Mouse (Mus musculus) layer of hippocampus, adult 11-12 months (tissue): ENCODE data around the gene Olfr1053.
"Not testable (repeated sequence)": the region's sequence is repeated elsewhere in the genome, so short reads cannot be mapped to it uniquely, and the experiment has no call there.

Experiments used
- DNase-seq: peaks from one replicate; pipeline ENCODE4 v3.0.0; 2022; ENCODE audit warnings: low spot score

Olfr1053 gene

DNA sequence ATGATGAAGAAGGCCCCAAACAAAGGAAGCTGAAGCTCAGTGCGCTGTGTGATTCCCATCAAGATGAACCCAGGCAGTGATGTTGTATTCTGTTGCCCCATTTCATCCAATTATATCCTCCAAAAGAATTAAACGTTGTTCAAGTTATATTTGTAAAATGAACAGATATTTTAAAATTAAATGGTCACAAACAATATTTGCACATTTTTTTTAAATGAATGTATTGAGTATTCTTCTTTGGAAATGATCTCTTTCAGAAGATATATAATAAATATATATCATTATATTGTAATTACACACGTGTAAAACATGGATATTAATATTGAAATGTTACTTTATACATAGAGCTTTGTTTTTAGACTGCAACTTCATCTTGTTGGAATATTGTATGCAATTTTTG lies at the start of gene Olfr1053:
Gene Olfr1053 (minus strand): TSS at position 101 of the 400 bp plus-strand sequence.
- no peak for DNase-seq

DNA sequence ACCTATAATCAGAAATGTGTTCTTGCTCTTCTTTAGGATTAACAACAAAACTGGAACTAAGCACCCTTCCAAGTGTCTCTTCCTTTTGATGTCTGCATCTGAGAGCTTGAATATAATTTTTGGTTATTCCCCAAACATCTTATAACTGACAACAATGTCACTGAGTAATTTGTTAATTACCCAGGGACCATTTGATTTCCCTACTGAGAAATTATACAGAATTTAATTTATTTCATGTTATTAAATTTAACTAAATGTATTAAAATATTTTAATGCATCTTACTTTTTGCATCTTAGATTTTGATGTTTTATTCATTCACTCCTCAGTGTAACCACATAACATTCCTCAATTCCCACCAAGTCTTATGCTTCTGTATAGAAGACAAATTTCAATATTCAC lies 47.3 kb upstream of the Olfr1053 start, which contains the start of gene Olfr1056:
Gene Olfr1056 (minus strand): TSS at position 101 of the 400 bp plus-strand sequence.
- DNase-seq: no peak

DNA sequence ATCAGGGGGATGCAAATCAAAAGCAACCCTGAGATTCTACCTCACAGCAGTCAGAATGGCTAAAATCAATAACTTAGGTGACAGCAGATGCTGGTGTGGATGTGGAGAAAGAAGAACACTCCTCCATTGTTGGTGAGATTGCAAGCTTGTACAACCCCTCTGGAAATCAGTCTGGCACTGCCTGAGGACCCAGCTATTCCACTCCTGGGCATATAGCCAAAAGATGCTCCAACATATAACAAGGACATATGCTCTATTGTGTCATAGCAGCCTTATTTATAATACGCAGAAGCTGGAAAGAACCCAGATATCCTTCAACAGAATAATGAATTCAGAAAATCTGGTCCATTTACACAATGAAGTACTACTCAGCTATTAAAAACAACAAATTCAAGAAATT lies 36.7 kb upstream of the Olfr1053 start:
- DNase-seq: peak; percentile 5

DNA sequence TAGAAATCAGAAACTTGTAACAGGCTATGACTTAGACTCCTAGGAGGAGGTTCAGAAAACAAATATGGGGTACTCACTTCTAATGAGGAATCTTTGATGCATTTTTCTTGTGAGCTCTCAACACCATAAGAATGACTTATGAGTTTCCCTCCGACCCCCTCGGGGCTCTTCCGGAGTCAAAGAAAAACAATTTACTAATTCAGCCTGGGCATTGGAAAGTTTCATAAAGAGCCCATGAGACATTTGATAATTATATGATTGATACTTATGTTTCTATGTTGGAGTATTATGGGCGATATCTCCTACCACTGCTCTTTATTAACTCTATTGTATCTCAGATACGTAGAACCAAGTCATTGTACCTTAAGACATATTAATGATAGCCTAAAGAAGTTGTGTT lies 35.1 kb upstream of the Olfr1053 start, which contains the start of gene Olfr1055:
Gene Olfr1055 (minus strand): TSS at position 101 of the 400 bp plus-strand sequence.
- no peak for DNase-seq

DNA sequence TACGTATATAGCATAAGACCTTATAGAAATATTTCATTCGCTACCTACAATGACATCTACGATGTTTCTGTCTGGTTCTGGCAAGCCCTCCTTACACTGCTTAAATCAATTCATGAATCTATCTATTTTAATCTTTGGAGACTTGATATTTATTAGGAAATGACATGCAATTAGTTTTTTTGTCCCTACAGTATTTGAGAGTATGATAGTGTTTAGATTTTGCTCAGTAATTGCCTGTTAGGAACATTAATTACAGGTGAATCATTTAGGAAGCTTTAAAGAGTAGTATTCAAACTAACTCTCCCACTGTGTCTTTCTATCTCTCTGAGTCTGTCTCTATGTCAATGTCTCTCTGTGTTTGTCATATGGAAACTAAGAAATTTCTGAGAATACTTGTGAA lies 20.2 kb upstream of the Olfr1053 start, which contains the start of gene Olfr1054:
Gene Olfr1054 (minus strand): TSS at position 101 of the 400 bp plus-strand sequence.
- DNase-seq: no peak

DNA sequence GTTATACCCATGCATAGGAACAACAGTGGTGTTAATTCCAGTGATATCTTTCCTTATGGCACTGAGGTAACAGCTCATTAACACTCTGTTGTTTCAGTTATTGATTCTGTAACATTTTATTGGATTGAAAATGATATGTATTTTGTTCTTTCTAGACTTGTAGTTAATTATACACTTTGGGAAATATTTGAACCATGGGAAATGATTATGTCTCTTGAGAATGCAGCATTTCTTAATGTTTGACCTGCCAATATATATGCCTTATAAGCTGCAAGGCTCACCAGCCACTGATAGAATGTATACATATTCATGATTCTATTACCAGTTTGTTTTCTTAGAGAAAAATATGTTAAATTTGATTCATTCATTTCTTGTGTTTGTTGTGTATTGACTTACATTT lies 22.9 kb downstream of the Olfr1053 start, which contains the start of gene Olfr1052:
Gene Olfr1052 (plus strand): TSS at position 301 of the 400 bp plus-strand sequence.
- DNase-seq: no peak

DNA sequence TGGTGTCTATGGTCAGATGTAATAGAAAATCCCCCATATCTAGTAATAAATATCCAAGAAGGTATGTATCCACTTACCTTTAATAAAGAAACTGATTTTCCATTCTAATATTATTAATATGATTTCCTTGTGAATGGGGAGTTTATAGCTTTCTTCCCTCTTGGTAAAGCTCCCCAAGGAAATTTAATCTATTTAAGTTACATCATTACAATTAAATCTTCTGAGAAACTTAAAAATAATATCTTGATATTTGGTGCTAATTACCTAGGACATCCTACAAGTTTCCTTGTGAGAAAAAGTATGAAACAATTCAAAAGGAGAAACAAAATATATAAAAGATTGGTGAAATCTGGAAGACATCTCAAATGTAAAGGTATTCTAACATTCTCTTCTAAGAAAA lies 36.1 kb downstream of the Olfr1053 start, which contains the start of gene Olfr1051:
Gene Olfr1051 (minus strand): TSS at position 101 of the 400 bp plus-strand sequence.
- not testable (repeated sequence) for DNase-seq
